Mouse (Mus musculus) MEL (cell line): ENCODE results near the gene Srp54c. TPM values are rescaled to one million over a fixed set of nuclear protein-coding genes. Genes with fewer than 3 reads are reported as not detected.
A peak's percentile ranks its signal among the peaks of the same experiment; 100 is the strongest.

Experiments
- DNase-seq: peaks from one replicate; pipeline ENCODE4 v3.0.0; 2011; ENCODE audit warnings: low read depth, low spot score
- H3K27ac ChIP-seq: 2 replicates; pipeline ENCODE4 v1.5.1; 2012; ENCODE audit warnings: low read depth, mild to moderate bottlenecking, control low read depth, low read length, moderate library complexity; ENCODE audit not compliant: control insufficient read depth
- H3K27me3 ChIP-seq, 2 experiments: fragments of 150-350 bp in 1 of 2; sonication (generic) in 1 of 2; 2 replicates each; pipeline ENCODE4 v1.6.1; 2012; ENCODE audit warnings: low read length in 2 of 2, mild to moderate bottlenecking in 2 of 2, improper control_type of control experiment in 1 of 2, moderate library complexity in 1 of 2; ENCODE audit not compliant: insufficient read depth in 2 of 2, control insufficient read depth in 1 of 2
- H3K36me3 ChIP-seq, 2 experiments: 2 replicates each; pipeline ENCODE4 v1.6.1; 2012 to 2014; ENCODE audit warnings: low read length in 2 of 2, improper control_type of control experiment in 1 of 2, inconsistent platforms in 1 of 2, mild to moderate bottlenecking in 1 of 2; ENCODE audit not compliant: insufficient read depth in 2 of 2, control insufficient read depth in 1 of 2
- H3K4me1 ChIP-seq, 2 experiments: fragments of 150-350 bp in 1 of 2; sonication (generic) in 1 of 2; 2 replicates each; pipeline ENCODE4 v1.6.1; 2012; ENCODE audit warnings: low read length in 2 of 2, improper control_type of control experiment in 1 of 2, mild to moderate bottlenecking in 1 of 2; ENCODE audit not compliant: insufficient read depth in 2 of 2, control insufficient read depth in 1 of 2
- H3K4me3 ChIP-seq, 2 experiments: fragments of 150-350 bp in 1 of 2; sonication (generic) in 1 of 2; 2 replicates each; pipeline ENCODE4 v1.5.1; 2012; ENCODE audit warnings: low read depth in 2 of 2, low read length in 2 of 2, mild to moderate bottlenecking in 2 of 2, moderate library complexity in 2 of 2, control low read depth in 1 of 2, improper control_type of control experiment in 1 of 2; ENCODE audit not compliant: control insufficient read depth in 1 of 2, insufficient read depth in 1 of 2
- H3K79me2 ChIP-seq: 2 replicates; pipeline ENCODE4 v1.6.1; 2012; ENCODE audit warnings: mild to moderate bottlenecking, low read length, moderate library complexity; ENCODE audit not compliant: control insufficient read depth, poor library complexity, insufficient read depth
- H3K9ac ChIP-seq: 2 replicates; pipeline ENCODE4 v1.6.1; 2012; ENCODE audit warnings: low read depth, mild to moderate bottlenecking, control low read depth, low read length, moderate library complexity; ENCODE audit not compliant: control insufficient read depth, poor library complexity, severe bottlenecking
- H3K9me3 ChIP-seq: fragments of 150-350 bp; sonication (generic); replicated peaks from 2 replicates; pipeline ENCODE4 v1.6.1; 2012; ENCODE audit warnings: mild to moderate bottlenecking, low read length, improper control_type of control experiment, moderate library complexity; ENCODE audit not compliant: insufficient read depth
- BHLHE40 ChIP-seq: IDR thresholded peaks from 2 replicates; pipeline ENCODE4 v1.6.1; 2012; ENCODE audit warnings: low read depth, mild to moderate bottlenecking, inconsistent platforms, low read length, improper control_type of control experiment, borderline replicate concordance
- CHD1 ChIP-seq: IDR thresholded peaks from 2 replicates; pipeline ENCODE4 v1.6.1; 2012; ENCODE audit warnings: low read depth, mild to moderate bottlenecking, inconsistent platforms, low read length, improper control_type of control experiment
- CHD2 ChIP-seq: IDR thresholded peaks from 2 replicates; pipeline ENCODE4 v1.6.1; 2011; ENCODE audit warnings: low read length, improper control_type of control experiment
- CTCF ChIP-seq, 3 experiments: IDR thresholded peaks in 2 of 3; conservative IDR thresholded peaks in 1 of 3; 2 replicates each; pipeline ENCODE4 v1.5.1; 2011 to 2012; ENCODE audit warnings: low read length in 3 of 3, low read depth in 2 of 3, mild to moderate bottlenecking in 2 of 3, improper control_type of control experiment in 1 of 3, inconsistent platforms in 1 of 3, mixed read lengths in 1 of 3, moderate library complexity in 1 of 3; ENCODE audit not compliant: control insufficient read depth in 1 of 3, insufficient read depth in 1 of 3, poor library complexity in 1 of 3, severe bottlenecking in 1 of 3
- ELF1 ChIP-seq: IDR thresholded peaks from 2 replicates; pipeline ENCODE4 v1.6.1; 2014; ENCODE audit warnings: low read depth, mild to moderate bottlenecking, inconsistent platforms, low read length, improper control_type of control experiment, moderate library complexity
- EP300 ChIP-seq, 2 experiments: IDR thresholded peaks; 2 replicates each; pipeline ENCODE4 v1.6.1; 2011; ENCODE audit warnings: improper control_type of control experiment in 2 of 2, low read length in 2 of 2, low read depth in 1 of 2, mild to moderate bottlenecking in 1 of 2
- ETS1 ChIP-seq: IDR thresholded peaks from 2 replicates; pipeline ENCODE4 v1.6.1; 2012; ENCODE audit warnings: low read depth, mild to moderate bottlenecking, inconsistent platforms, low read length, improper control_type of control experiment, moderate library complexity
- GABPA ChIP-seq: IDR thresholded peaks from 2 replicates; pipeline ENCODE4 v1.6.1; 2012; ENCODE audit warnings: low read depth, mild to moderate bottlenecking, inconsistent platforms, low read length, improper control_type of control experiment, moderate library complexity
- HCFC1 ChIP-seq: IDR thresholded peaks from 2 replicates; pipeline ENCODE4 v1.6.1; 2012; ENCODE audit warnings: low read depth, mild to moderate bottlenecking, inconsistent platforms, low read length, improper control_type of control experiment, moderate library complexity
- JUND ChIP-seq: IDR thresholded peaks from 2 replicates; pipeline ENCODE4 v1.6.1; 2011; ENCODE audit warnings: low read depth, mild to moderate bottlenecking, improper control_type of control experiment, low read length
- KAT2A ChIP-seq: conservative IDR thresholded peaks from 2 replicates; pipeline ENCODE4 v1.6.1; 2012; ENCODE audit warnings: low read depth, low read length, improper control_type of control experiment, inconsistent platforms
- MAFK ChIP-seq: IDR thresholded peaks from 2 replicates; pipeline ENCODE4 v1.6.1; 2011; ENCODE audit warnings: low read depth, mild to moderate bottlenecking, low read length, improper control_type of control experiment, borderline replicate concordance
- MAX ChIP-seq: IDR thresholded peaks from 2 replicates; pipeline ENCODE4 v1.6.1; 2011; ENCODE audit warnings: low read length, improper control_type of control experiment
- MAZ ChIP-seq: IDR thresholded peaks from 2 replicates; pipeline ENCODE4 v1.6.1; 2012; ENCODE audit warnings: low read depth, mild to moderate bottlenecking, inconsistent platforms, low read length, improper control_type of control experiment
- MEF2A ChIP-seq: IDR thresholded peaks from 2 replicates; pipeline ENCODE4 v1.6.1; 2014; ENCODE audit warnings: low read depth, mild to moderate bottlenecking, inconsistent platforms, low read length, improper control_type of control experiment; ENCODE audit not compliant: poor library complexity, insufficient replicate concordance, severe bottlenecking; ENCODE audit errors: extremely low read depth
- MXI1 ChIP-seq: IDR thresholded peaks from 2 replicates; pipeline ENCODE4 v1.6.1; 2011; ENCODE audit warnings: mild to moderate bottlenecking, low read depth, low read length, improper control_type of control experiment
- MYB ChIP-seq: IDR thresholded peaks from 2 replicates; pipeline ENCODE4 v1.6.1; 2011; ENCODE audit warnings: mild to moderate bottlenecking, low read depth, low read length, improper control_type of control experiment
- MYC ChIP-seq: IDR thresholded peaks from 2 replicates; pipeline ENCODE4 v1.6.1; 2011; ENCODE audit warnings: low read depth, mild to moderate bottlenecking, low read length, improper control_type of control experiment, moderate library complexity
- NELFE ChIP-seq: IDR thresholded peaks from 2 replicates; pipeline ENCODE4 v1.6.1; 2011; ENCODE audit warnings: low read depth, low read length, improper control_type of control experiment
- NRF1 ChIP-seq: IDR thresholded peaks from 2 replicates; pipeline ENCODE4 v1.6.1; 2014; ENCODE audit warnings: low read depth, mild to moderate bottlenecking, inconsistent platforms, low read length, improper control_type of control experiment, moderate library complexity; ENCODE audit not compliant: poor library complexity, insufficient read depth, severe bottlenecking
- POLR2A ChIP-seq, 2 experiments: IDR thresholded peaks; 2 replicates each; pipeline ENCODE4 v1.6.1; 2011 to 2012; ENCODE audit warnings: low read length in 2 of 2, mild to moderate bottlenecking in 2 of 2, control low read depth in 1 of 2, improper control_type of control experiment in 1 of 2, low read depth in 1 of 2, moderate library complexity in 1 of 2; ENCODE audit not compliant: control insufficient read depth in 1 of 2, insufficient read depth in 1 of 2, poor library complexity in 1 of 2
- POLR2AphosphoS2 ChIP-seq: IDR thresholded peaks from 2 replicates; pipeline ENCODE4 v1.6.1; 2011; ENCODE audit warnings: low read length, improper control_type of control experiment
- POLR2AphosphoS5 ChIP-seq: IDR thresholded peaks from 2 replicates; pipeline ENCODE4 v1.6.1; 2012; ENCODE audit warnings: low read depth, borderline replicate concordance, mild to moderate bottlenecking, inconsistent platforms, low read length, moderate library complexity, mixed read lengths
- RAD21 ChIP-seq: IDR thresholded peaks from 2 replicates; pipeline ENCODE4 v1.6.1; 2011; ENCODE audit warnings: mild to moderate bottlenecking, low read depth, low read length, improper control_type of control experiment
- RCOR1 ChIP-seq: IDR thresholded peaks from 2 replicates; pipeline ENCODE4 v1.6.1; 2012; ENCODE audit warnings: low read depth, mild to moderate bottlenecking, inconsistent platforms, low read length, improper control_type of control experiment
- SIN3A ChIP-seq: IDR thresholded peaks from 2 replicates; pipeline ENCODE4 v1.6.1; 2012; ENCODE audit warnings: low read length, improper control_type of control experiment, inconsistent platforms
- SMC3 ChIP-seq: IDR thresholded peaks from 2 replicates; pipeline ENCODE4 v1.6.1; 2011; ENCODE audit warnings: low read depth, low read length, improper control_type of control experiment
- TBP ChIP-seq: IDR thresholded peaks from 2 replicates; pipeline ENCODE4 v1.8.0; 2011; ENCODE audit warnings: low read depth, low read length, improper control_type of control experiment
- TCF12 ChIP-seq: IDR thresholded peaks from 2 replicates; pipeline ENCODE4 v1.6.1; 2014; ENCODE audit warnings: low read depth, mild to moderate bottlenecking, inconsistent platforms, low read length, improper control_type of control experiment, moderate library complexity
- USF1 ChIP-seq: IDR thresholded peaks from 2 replicates; pipeline ENCODE4 v1.6.1; 2014; ENCODE audit warnings: low read depth, mild to moderate bottlenecking, inconsistent platforms, low read length, improper control_type of control experiment, moderate library complexity
- USF2 ChIP-seq, 2 experiments: IDR thresholded peaks; 2 replicates each; pipeline ENCODE4 v1.6.1; 2011 to 2012; ENCODE audit warnings: improper control_type of control experiment in 2 of 2, low read length in 2 of 2, borderline replicate concordance in 1 of 2, inconsistent platforms in 1 of 2, low read depth in 1 of 2, mild to moderate bottlenecking in 1 of 2; ENCODE audit not compliant: insufficient read depth in 1 of 2
- ZC3H11A ChIP-seq: IDR thresholded peaks from 2 replicates; pipeline ENCODE4 v1.6.1; 2012; ENCODE audit warnings: low read depth, mild to moderate bottlenecking, inconsistent platforms, low read length, improper control_type of control experiment
- ZKSCAN1 ChIP-seq: IDR thresholded peaks from 2 replicates; pipeline ENCODE4 v1.6.1; 2012; ENCODE audit warnings: low read depth, mild to moderate bottlenecking, inconsistent platforms, low read length, improper control_type of control experiment, moderate library complexity
- ZMIZ1 ChIP-seq: IDR thresholded peaks from 2 replicates; pipeline ENCODE4 v1.6.1; 2012; ENCODE audit warnings: low read depth, mild to moderate bottlenecking, inconsistent platforms, low read length, improper control_type of control experiment, moderate library complexity
- ZNF384 ChIP-seq: IDR thresholded peaks from 2 replicates; pipeline ENCODE4 v1.6.1; 2012; ENCODE audit warnings: low read depth, mild to moderate bottlenecking, inconsistent platforms, low read length, improper control_type of control experiment
- polyA plus RNA-seq, 2 experiments: library from polyadenylated mRNA; stranded (reverse) in 1 of 2; unstranded in 1 of 2; fragments of >175 nt in 1 of 2; fragments of >200 nt in 1 of 2; gene quantifications; 2 replicates each; pipeline versions ENCODE4 v1.2.1 to v1.2.4; 2012; ENCODE audit warnings: low replicate concordance in 2 of 2, low read depth in 1 of 2; ENCODE audit not compliant: insufficient read length in 2 of 2, insufficient read depth in 1 of 2, missing spikeins in 1 of 2
- total RNA-seq: library from RNA; depleted of rRNA; stranded (reverse); fragments of 300-350 nt; gene quantifications from 2 replicates; pipeline ENCODE4 v1.2.3, GENCODE M21; 2012

Gene Srp54c
- total and polyA plus RNA-seq, 3 experiments = 59.2 to 61.2 TPM; not detected in 1

DNA sequence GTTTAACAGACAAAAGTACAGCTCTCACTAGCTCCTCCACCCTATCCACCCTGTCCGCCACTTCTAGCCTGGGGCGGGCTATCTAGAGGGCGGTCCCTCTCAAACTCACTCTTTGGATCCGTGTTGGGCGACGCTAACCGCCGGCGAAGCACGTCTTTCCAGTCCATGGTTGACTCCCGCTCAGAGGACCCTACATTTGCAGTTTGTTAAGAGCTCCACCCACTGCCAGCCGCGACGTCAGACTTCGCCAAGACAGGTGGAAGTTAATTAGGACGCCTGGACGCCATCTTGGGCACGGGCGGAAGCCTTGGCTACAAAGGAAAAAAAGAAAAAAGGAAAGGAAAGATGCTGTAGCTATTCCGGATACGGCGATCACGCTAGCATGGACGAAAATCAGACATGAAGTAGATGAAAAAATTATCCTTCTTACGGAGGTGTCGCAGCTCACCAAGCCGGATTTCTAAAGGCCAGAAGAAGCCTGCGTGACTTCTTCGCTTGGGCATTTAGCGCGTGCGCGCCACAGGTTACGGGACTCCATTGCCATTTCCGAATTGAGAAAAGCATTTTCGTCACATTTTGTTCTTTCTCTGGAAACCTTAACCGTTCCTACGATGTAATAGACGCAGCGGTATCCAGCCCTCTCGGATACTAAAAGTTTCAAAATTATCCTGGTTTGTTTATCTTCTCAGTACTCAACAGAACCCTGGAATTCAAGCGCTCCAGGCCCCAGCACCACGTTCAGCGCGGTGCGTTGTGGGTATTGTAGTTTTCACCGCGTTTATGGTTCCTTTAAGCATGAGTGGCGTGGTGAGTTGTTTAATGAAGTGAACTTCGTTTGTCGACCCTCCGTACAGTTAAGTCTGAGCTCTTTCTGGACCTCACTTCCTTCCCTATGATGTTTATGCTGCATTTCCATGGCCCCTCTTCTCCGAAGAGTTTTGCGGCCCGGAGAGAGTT is 72.8 kb downstream of the Srp54c start, which contains the start of gene Ppp2r3c:
Ppp2r3c (minus strand) TSS at position 514 of the 957 bp plus-strand sequence.
- Histone ChIP-seq H3K27ac (peak within 1 kb of the TSS; percentile 93), H3K27me3 (no peaks in the 10 kb centered on the region), H3K4me1 (peaks cover 5 to 15% of the 10 kb centered on the region in 2 experiments; a peak in 3 of 4 replicates), H3K9me3 (no peaks in the 10 kb centered on the region), H3K9ac (peak within 1 kb of the TSS; percentile 87), H3K79me2 (peaks cover 19% of the 10 kb centered on the region), H3K4me3 (peak within 1 kb of the TSS; percentile 87 to 91), H3K36me3 (peaks cover 3 to 22% of the 10 kb centered on the region in 2 experiments; a peak in 3 of 4 replicates)
- DNase-seq = peak; percentile 99
- no peak for TF ChIP-seq USF1
- TF ChIP-seq ETS1 = peak; percentile 9; the same call in 1 of the 2 replicates
- peak; percentile 79 to 86 for TF ChIP-seq POLR2A (IDR thresholded peaks at IDR 0.05; ENCODE audit: control insufficient read depth in 1 of 2, insufficient read depth in 1 of 2, low read depth in 1 of 2, low read length in 2 of 2, poor library complexity in 1 of 2)
- TF ChIP-seq MAFK = no peak
- TF ChIP-seq SMC3 = no peak
- TF ChIP-seq GABPA = no peak
- peak; percentile 75 for TF ChIP-seq NELFE
- no peak for TF ChIP-seq USF2 (IDR thresholded peaks at IDR 0.05; ENCODE audit: borderline replicate concordance in 1 of 2, insufficient read depth in 1 of 2, low read depth in 1 of 2, low read length in 2 of 2)
- peak; percentile 97 for TF ChIP-seq KAT2A
- TF ChIP-seq RAD21 = no peak
- TF ChIP-seq NRF1 = peak; percentile 82
- peak; percentile 96 for TF ChIP-seq ZC3H11A
- no peak for TF ChIP-seq MAZ
- peak; percentile 93 for TF ChIP-seq MYC
- TF ChIP-seq JUND = no peak
- TF ChIP-seq CHD2 = no peak
- no peak for TF ChIP-seq RCOR1
- peak; percentile 36 for TF ChIP-seq MAX
- TF ChIP-seq CTCF (IDR thresholded peaks at IDR 0.05 in 2 of 3, conservative IDR thresholded peaks at IDR 0.05 in 1 of 3; ENCODE audit: control insufficient read depth in 1 of 3, insufficient read depth in 1 of 3, low read depth in 2 of 3, low read length in 3 of 3, poor library complexity in 1 of 3, severe bottlenecking in 1 of 3) = no peak
- TF ChIP-seq CHD1 = no peak; the same call in 1 of the 2 replicates
- peak; percentile 73 for TF ChIP-seq BHLHE40
- TF ChIP-seq MEF2A = no peak
- peak; percentile 97 for TF ChIP-seq HCFC1
- TF ChIP-seq SIN3A = peak; percentile 71
- peak; percentile 60 for TF ChIP-seq MXI1
- TF ChIP-seq TBP = peak; percentile 93
- peak; percentile 70 for TF ChIP-seq POLR2AphosphoS2
- TF ChIP-seq TCF12 = peak; percentile 60; the same call in 1 of the 2 replicates
- no peak for TF ChIP-seq POLR2AphosphoS5
- no peak for TF ChIP-seq EP300 (IDR thresholded peaks at IDR 0.05; ENCODE audit: low read depth in 1 of 2, low read length in 2 of 2)
- TF ChIP-seq ZMIZ1 = peak; percentile 73
- no peak for TF ChIP-seq ZKSCAN1
- peak; percentile 94 for TF ChIP-seq ELF1
- TF ChIP-seq ZNF384 = peak; percentile 6; the same call in 1 of the 2 replicates
- TF ChIP-seq MYB = no peak
